Mouse (Mus musculus): ENCODE data around the gene Pnmt.

The Pnmt gene

GRCm38 (mm10) chr11:98383261-98384030, 2.8 kb upstream of the Pnmt start, which contains the start of gene Tcap:
TSS of gene Tcap (plus strand) at chr11:98383811.
- in situ Hi-C loops (cut with MboI, MseI), result no loop called here

- in situ Hi-C loops (cut with MboI, MseI), result no loop called here
Observed at GRCm38 (mm10) chr11:98384216-98384615, 2.0 kb upstream of the Pnmt start.

GRCm38 (mm10) chr11:98384721-98385637, 1.3 kb upstream of the Pnmt start:
- in situ Hi-C loops (cut with MboI, MseI), result no loop called here

GRCm38 (mm10) chr11:98386596-98386995, 346 bp downstream of the Pnmt start:
- in situ Hi-C loops (cut with MboI, MseI), result no loop called here

- in situ Hi-C loops (cut with MboI, MseI), result no loop called here
Observed at GRCm38 (mm10) chr11:98387056-98387577, 867 bp downstream of the Pnmt start.

GRCm38 (mm10) chr11:98388282-98388681, 2.0 kb downstream of the Pnmt start:
- in situ Hi-C loops (cut with MboI, MseI), result no loop called here

- in situ Hi-C loops (cut with MboI, MseI), result no loop called here
Observed at GRCm38 (mm10) chr11:98389221-98389780, 3.1 kb downstream of the Pnmt start.

- in situ Hi-C loops (cut with MboI, MseI), result no loop called here
Observed at GRCm38 (mm10) chr11:98390141-98390540, 3.9 kb downstream of the Pnmt start.

- in situ Hi-C loops (cut with MboI, MseI), result no loop called here
Observed at GRCm38 (mm10) chr11:98392034-98392433, 5.8 kb downstream of the Pnmt start.

- in situ Hi-C loops (cut with MboI, MseI), result no loop called here
Observed at GRCm38 (mm10) chr11:98392645-98393044, 6.4 kb downstream of the Pnmt start.

- in situ Hi-C loops (cut with MboI, MseI), result no loop called here
Observed at GRCm38 (mm10) chr11:98393317-98393716, 7.1 kb downstream of the Pnmt start.

GRCm38 (mm10) chr11:98394301-98394700, 8.1 kb downstream of the Pnmt start:
- in situ Hi-C loops (cut with MboI, MseI), result no loop called here

GRCm38 (mm10) chr11:98395041-98395440, 8.8 kb downstream of the Pnmt start:
- in situ Hi-C loops (cut with MboI, MseI), result no loop called here

GRCm38 (mm10) chr11:98397946-98398345, 11.7 kb downstream of the Pnmt start:
- in situ Hi-C loops (cut with MboI, MseI), result no loop called here

- in situ Hi-C loops (cut with MboI, MseI), result no loop called here
Observed at GRCm38 (mm10) chr11:98400161-98400726, 14.0 kb downstream of the Pnmt start, which contains the start of gene Pgap3. TSS of gene Pgap3 (minus strand) at chr11:98400490.

- in situ Hi-C loops (cut with MboI, MseI), result no loop called here
Observed at GRCm38 (mm10) chr11:98400816-98401215, 14.6 kb downstream of the Pnmt start.

GRCm38 (mm10) chr11:98406621-98407020, 20.4 kb downstream of the Pnmt start:
- in situ Hi-C loops (cut with MboI, MseI), result no loop called here

- in situ Hi-C loops (cut with MboI, MseI), result no loop called here
Observed at GRCm38 (mm10) chr11:98408872-98409271, 22.6 kb downstream of the Pnmt start.

- in situ Hi-C loops (cut with MboI, MseI), result no loop called here
Observed at GRCm38 (mm10) chr11:98409341-98409822, 23.1 kb downstream of the Pnmt start.

- in situ Hi-C loops (cut with MboI, MseI), result no loop called here
Observed at GRCm38 (mm10) chr11:98412273-98412796, 26.1 kb downstream of the Pnmt start, which contains the start of gene Erbb2. TSS of gene Erbb2 (plus strand) at chr11:98412470.

- in situ Hi-C loops (cut with MboI, MseI), result no loop called here
Observed at GRCm38 (mm10) chr11:98412797-98413301, 26.6 kb downstream of the Pnmt start.
